Mouse (Mus musculus) CH12.LX (cell line): ENCODE measurements around the gene Idh1. TPM values are rescaled to one million over a fixed set of nuclear protein-coding genes. Genes with fewer than 3 reads are reported as not detected.

Experiments used
- DNase-seq: peaks from one replicate; pipeline ENCODE4 v3.0.0-alpha.2; 2013; ENCODE audit errors: extremely low read depth
- H3K27ac ChIP-seq: 2 replicates; pipeline ENCODE4 v1.5.1; 2012; ENCODE audit warnings: low read depth, mild to moderate bottlenecking, control low read depth, moderate library complexity; ENCODE audit not compliant: insufficient read depth
- H3K27me3 ChIP-seq: replicated peaks from 2 replicates; pipeline ENCODE3; 2012; ENCODE audit warnings: inconsistent platforms
- H3K36me3 ChIP-seq, 2 experiments: replicated peaks in 1 of 2; 2 replicates each; pipeline versions ENCODE3 to v1.6.1; 2012; ENCODE audit warnings: inconsistent platforms in 1 of 2, low read length in 1 of 2, mild to moderate bottlenecking in 1 of 2, mixed read lengths in 1 of 2, moderate library complexity in 1 of 2; ENCODE audit not compliant: control insufficient read depth in 1 of 2, insufficient read depth in 1 of 2
- H3K4me1 ChIP-seq, 2 experiments: 2 replicates each; pipeline ENCODE4 v1.6.1; 2012; ENCODE audit warnings: inconsistent platforms in 1 of 2, moderate library complexity in 1 of 2; ENCODE audit not compliant: insufficient read depth in 2 of 2, control insufficient read depth in 1 of 2
- H3K4me2 ChIP-seq: 2 replicates; pipeline ENCODE4 v1.6.1; 2012; ENCODE audit warnings: low read depth, mild to moderate bottlenecking, control low read depth; ENCODE audit not compliant: poor library complexity, insufficient read depth, severe bottlenecking
- H3K4me3 ChIP-seq, 3 experiments: fragments of 150-350 bp in 1 of 3; sonication (generic) in 1 of 3; replicated peaks in 1 of 3; 2 replicates each; pipeline versions ENCODE3 to v1.5.1; 2011 to 2012; ENCODE audit warnings: low read depth in 2 of 3, low read length in 2 of 3, mild to moderate bottlenecking in 2 of 3, moderate library complexity in 2 of 3, control low read depth in 1 of 3, improper control_type of control experiment in 1 of 3, inconsistent platforms in 1 of 3, mixed read lengths in 1 of 3; ENCODE audit not compliant: poor library complexity in 1 of 3
- H3K79me2 ChIP-seq: replicated peaks from 2 replicates; pipeline ENCODE4 v1.6.1; 2012; ENCODE audit warnings: mild to moderate bottlenecking, moderate library complexity; ENCODE audit not compliant: control insufficient read depth, poor library complexity, insufficient read depth, severe bottlenecking; ENCODE audit errors: extremely low read depth
- H3K9ac ChIP-seq: 2 replicates; pipeline ENCODE4 v1.6.1; 2012; ENCODE audit warnings: low read depth, mild to moderate bottlenecking, control low read depth, moderate library complexity; ENCODE audit not compliant: insufficient read depth
- H3K9me3 ChIP-seq: replicated peaks from 2 replicates; pipeline ENCODE3; 2012; ENCODE audit warnings: low read length, inconsistent platforms, mixed read lengths
- CHD2 ChIP-seq: IDR thresholded peaks from 2 replicates; pipeline ENCODE4 v1.6.1; 2011; ENCODE audit warnings: low read length, improper control_type of control experiment
- CTCF ChIP-seq, 2 experiments: IDR thresholded peaks in 1 of 2; conservative IDR thresholded peaks in 1 of 2; 2 replicates each; pipeline ENCODE4 v1.5.1; 2011 to 2012; ENCODE audit warnings: low read depth in 2 of 2, low read length in 2 of 2, improper control_type of control experiment in 1 of 2, inconsistent platforms in 1 of 2, mild to moderate bottlenecking in 1 of 2, moderate library complexity in 1 of 2
- E2F4 ChIP-seq: IDR thresholded peaks from 2 replicates; pipeline ENCODE4 v1.6.1; 2011; ENCODE audit warnings: low read depth, low read length, improper control_type of control experiment; ENCODE audit not compliant: insufficient replicate concordance
- ELF1 ChIP-seq: IDR thresholded peaks from 2 replicates; pipeline ENCODE4 v1.6.1; 2014; ENCODE audit warnings: low read depth, mild to moderate bottlenecking, inconsistent platforms, low read length, improper control_type of control experiment
- EP300 ChIP-seq: IDR thresholded peaks from 2 replicates; pipeline ENCODE4 v1.6.1; 2011; ENCODE audit warnings: low read length, improper control_type of control experiment
- IRF4 ChIP-seq: IDR thresholded peaks from 2 replicates; pipeline ENCODE4 v1.6.1; 2014; ENCODE audit warnings: low read depth, mild to moderate bottlenecking, inconsistent platforms, low read length, improper control_type of control experiment
- JUN ChIP-seq: IDR thresholded peaks from 2 replicates; pipeline ENCODE4 v1.6.1; 2011; ENCODE audit warnings: low read depth, mild to moderate bottlenecking, low read length, improper control_type of control experiment, moderate library complexity; ENCODE audit not compliant: insufficient read depth
- MAFK ChIP-seq: IDR thresholded peaks from 2 replicates; pipeline ENCODE4 v1.6.1; 2011; ENCODE audit warnings: low read length, improper control_type of control experiment; ENCODE audit not compliant: insufficient replicate concordance
- MAX ChIP-seq: IDR thresholded peaks from 2 replicates; pipeline ENCODE4 v1.6.1; 2011; ENCODE audit warnings: low read length, improper control_type of control experiment
- MAZ ChIP-seq: IDR thresholded peaks from 2 replicates; pipeline ENCODE4 v1.6.1; 2012; ENCODE audit warnings: low read depth, mild to moderate bottlenecking, inconsistent platforms, low read length, improper control_type of control experiment, moderate library complexity
- MEF2A ChIP-seq: IDR thresholded peaks from 2 replicates; pipeline ENCODE4 v1.6.1; 2014; ENCODE audit warnings: low read depth, mild to moderate bottlenecking, inconsistent platforms, low read length, improper control_type of control experiment, borderline replicate concordance
- NRF1 ChIP-seq: IDR thresholded peaks from 2 replicates; pipeline ENCODE4 v1.6.1; 2014; ENCODE audit warnings: low read depth, mild to moderate bottlenecking, inconsistent platforms, low read length, improper control_type of control experiment, moderate library complexity
- PAX5 ChIP-seq: IDR thresholded peaks from 2 replicates; pipeline ENCODE4 v1.6.1; 2012; ENCODE audit warnings: low read length, inconsistent platforms, mixed read lengths
- POLR2A ChIP-seq: IDR thresholded peaks from 2 replicates; pipeline ENCODE4 v1.6.1; 2011; ENCODE audit warnings: low read depth, mild to moderate bottlenecking, improper control_type of control experiment, low read length
- POLR2AphosphoS2 ChIP-seq: IDR thresholded peaks from 2 replicates; pipeline ENCODE4 v1.6.1; 2011; ENCODE audit warnings: low read depth, low read length, improper control_type of control experiment
- RAD21 ChIP-seq: IDR thresholded peaks from 2 replicates; pipeline ENCODE4 v1.6.1; 2011; ENCODE audit warnings: low read depth, mild to moderate bottlenecking, low read length, improper control_type of control experiment, moderate library complexity
- SIN3A ChIP-seq: IDR thresholded peaks from 2 replicates; pipeline ENCODE4 v1.6.1; 2012; ENCODE audit warnings: low read length, improper control_type of control experiment, inconsistent platforms
- ZC3H11A ChIP-seq: IDR thresholded peaks from 2 replicates; pipeline ENCODE4 v1.6.1; 2012; ENCODE audit warnings: low read depth, mild to moderate bottlenecking, inconsistent platforms, low read length, improper control_type of control experiment
- ZMIZ1 ChIP-seq: IDR thresholded peaks from 2 replicates; pipeline ENCODE4 v1.6.1; 2012; ENCODE audit warnings: low read depth, mild to moderate bottlenecking, inconsistent platforms, low read length, improper control_type of control experiment
- ZNF384 ChIP-seq: IDR thresholded peaks from 2 replicates; pipeline ENCODE4 v1.6.1; 2012; ENCODE audit warnings: low read depth, low read length, improper control_type of control experiment, inconsistent platforms
- dilution Hi-C: fragments of 300-500 bp; cut with MboI; formaldehyde crosslinking; loops from 2 replicates; pipeline ENCODE4 v1.14.3; 2020; ENCODE audit warnings: low sequenced_read_pairs; ENCODE audit not compliant: extremely low pct_unique_long_range_greater_than_20kb, extremely low pct_ligation_motif_present
- in situ Hi-C: fragments of 300-500 bp; cut with MboI; formaldehyde crosslinking; loops from 3 replicates; pipeline ENCODE4 v1.14.3; 2019; ENCODE audit warnings: low sequenced_read_pairs, low pct_ligation_motif_present, low pct_unique_long_range_greater_than_20kb, mixed read lengths
- polyA plus RNA-seq: library from polyadenylated mRNA; unstranded; fragments of >175 nt; gene quantifications from 2 replicates; pipeline ENCODE4 v1.2.1, GENCODE M21; 2012; ENCODE audit warnings: low read depth; ENCODE audit not compliant: insufficient read length
- total RNA-seq, 2 experiments: library from RNA; depleted of rRNA; stranded (reverse); fragments of 300-350 nt in 1 of 2; fragments of >200 nt in 1 of 2; gene quantifications; 2 replicates each; pipeline ENCODE4 v1.2.3; 2012 to 2014

Gene Idh1
- total and polyA plus RNA-seq, 3 experiments, result 9.3 to 23.4 (median 11.1) TPM

- in situ Hi-C loops (no loop called here), dilution Hi-C loops (no loop called here)
- Histone ChIP-seq H3K36me3 (no peaks in the 10 kb centered on the region), H3K9ac (no peak overlapping the region), H3K9me3 (no peaks in the 10 kb centered on the region), H3K79me2 (no peaks in the 10 kb centered on the region), H3K27me3 (no peaks in the 10 kb centered on the region), H3K4me3 (no peak overlapping the region), H3K27ac (no peak overlapping the region), H3K4me2 (no peak overlapping the region), H3K4me1 (peaks cover 0 to 3% of the 10 kb centered on the region in 2 experiments; a peak in 1 of 4 replicates)
- TF ChIP-seq MAFK, result no peak
- TF ChIP-seq MAZ, result no peak
- TF ChIP-seq POLR2A, result no peak
- TF ChIP-seq CTCF (conservative IDR thresholded peaks at IDR 0.05 in 1 of 2, IDR thresholded peaks at IDR 0.05 in 1 of 2; ENCODE audit: low read depth in 2 of 2, low read length in 2 of 2), result no peak
- no peak for TF ChIP-seq E2F4
- DNase-seq, result no peak
Measured at GRCm38 (mm10) chr1:65130226-65130625, 56.1 kb downstream of the Idh1 start.

GRCm38 (mm10) chr1:65129634-65130180 lies 56.6 kb downstream of the Idh1 start:
- TF ChIP-seq PAX5 (no peak), SIN3A (no peak), MAFK (no peak), E2F4 (no peak), ZNF384 (no peak), RAD21 (no peak), CHD2 (no peak), JUN (no peak), ZMIZ1 (no peak), ELF1 (no peak), ZC3H11A (no peak), EP300 (no peak), POLR2AphosphoS2 (no peak), MAX (no peak), MEF2A (no peak), IRF4 (no peak), NRF1 (no peak), MAZ (no peak)
- H3K36me3 ChIP-seq, result no peaks in the 10 kb centered on the region
- DNase-seq, result no peak
- dilution Hi-C loops, result no loop called here
- no peaks in the 10 kb centered on the region for H3K27me3 ChIP-seq
- no peak overlapping the region for H3K9ac ChIP-seq
- no peak overlapping the region for H3K4me2 ChIP-seq
- in situ Hi-C loops, result no loop called here
- H3K4me3 ChIP-seq, result no peak overlapping the region
- peaks cover 0 to 3% of the 10 kb centered on the region in 2 experiments; a peak in 1 of 4 replicates for H3K4me1 ChIP-seq
- no peak overlapping the region for H3K27ac ChIP-seq
- H3K9me3 ChIP-seq, result no peaks in the 10 kb centered on the region
- no peaks in the 10 kb centered on the region for H3K79me2 ChIP-seq
